Mouse (Mus musculus) embryo, embryonic 10 days (tissue): Measurements from ENCODE around the gene Ucp3.

Experiments used
- DNase-seq: peaks from one replicate; pipeline ENCODE4 v3.0.0-alpha.2; 2015; ENCODE audit warnings: low spot score

The Ucp3 gene

GRCm38 (mm10) chr7:100472777-100473176, at the start of gene Ucp3:
Ucp3 (plus strand) TSS chr7:100472990.
- no peak for DNase-seq

DNA sequence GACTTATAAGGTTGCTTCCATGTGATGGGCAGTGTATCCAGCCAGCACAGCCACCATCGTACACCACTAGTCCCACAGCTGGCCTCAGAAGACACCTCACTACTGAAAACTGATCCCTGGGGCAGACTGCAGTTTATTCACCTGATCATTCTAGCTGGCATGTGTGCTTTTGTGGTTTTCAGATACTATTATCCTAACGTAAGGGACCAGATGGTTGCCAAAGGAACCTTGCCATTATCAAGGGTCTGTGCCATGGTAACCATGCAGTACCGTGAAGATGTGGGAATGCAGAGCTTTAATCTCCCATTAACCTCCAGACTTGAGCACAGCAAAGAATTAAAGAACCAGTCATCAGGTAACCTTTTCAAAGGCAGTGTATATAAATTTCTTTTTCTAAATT, 47.0 kb upstream of the Ucp3 start:
- DNase-seq, result no peak

DNA sequence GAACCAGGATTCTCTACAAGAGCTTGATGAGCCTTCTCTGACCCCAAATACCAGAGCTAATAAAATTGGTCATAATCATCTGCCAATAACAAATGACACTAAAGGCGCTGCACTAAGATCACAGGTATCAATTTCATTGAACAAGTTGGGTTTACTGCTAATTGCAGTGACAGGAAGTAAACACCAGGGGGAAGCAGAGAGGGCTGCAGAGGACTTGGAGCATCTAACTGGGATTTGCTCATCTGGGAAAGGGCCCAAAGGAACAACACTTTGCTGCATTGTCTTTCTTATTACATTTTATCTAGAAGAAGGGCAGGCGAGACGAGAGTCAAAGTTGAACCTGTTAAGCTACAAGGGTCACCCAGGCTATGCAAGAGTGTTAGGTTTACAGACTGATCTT, 43.7 kb upstream of the Ucp3 start:
- peak; percentile 58 for DNase-seq

DNA sequence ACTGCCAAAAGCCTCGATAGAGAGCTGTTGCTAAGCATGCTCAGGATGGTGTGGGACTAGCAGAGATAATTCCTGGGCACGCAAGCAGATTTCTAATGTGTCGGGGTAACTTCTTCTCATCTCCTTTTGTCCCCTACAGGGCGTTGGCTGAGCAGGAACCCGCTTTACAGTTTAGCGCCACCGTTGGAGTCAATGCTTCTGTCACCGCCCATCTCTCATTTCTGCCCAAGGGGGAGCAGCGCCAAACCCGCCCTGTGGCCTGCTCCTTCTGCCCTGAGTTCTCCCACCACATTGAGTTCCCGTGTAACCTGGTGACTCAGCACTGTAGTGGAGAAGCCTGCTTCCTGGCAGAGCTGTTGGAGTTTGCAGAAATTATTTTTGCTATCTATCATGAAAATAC, 42.9 kb upstream of the Ucp3 start:
- no peak for DNase-seq

DNA sequence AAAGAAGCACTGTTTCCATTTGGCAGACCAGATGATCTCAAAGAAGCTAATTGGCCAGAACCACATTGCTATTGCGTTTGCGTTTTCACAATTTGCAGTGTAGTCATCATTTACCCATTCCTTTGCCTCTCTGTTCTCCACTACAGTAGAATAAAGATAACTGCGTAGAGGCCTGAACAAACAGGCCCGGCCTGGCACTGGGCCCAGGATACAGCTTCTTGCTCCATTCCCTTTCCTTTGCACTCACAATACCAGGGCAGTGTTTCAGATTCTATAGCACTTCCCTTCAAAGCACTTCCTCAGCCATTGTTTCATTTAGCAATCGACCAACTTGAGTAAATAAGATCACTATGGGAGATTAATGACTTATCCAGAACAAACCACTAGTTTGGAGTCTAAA, 41.7 kb upstream of the Ucp3 start:
- DNase-seq, result no peak

DNA sequence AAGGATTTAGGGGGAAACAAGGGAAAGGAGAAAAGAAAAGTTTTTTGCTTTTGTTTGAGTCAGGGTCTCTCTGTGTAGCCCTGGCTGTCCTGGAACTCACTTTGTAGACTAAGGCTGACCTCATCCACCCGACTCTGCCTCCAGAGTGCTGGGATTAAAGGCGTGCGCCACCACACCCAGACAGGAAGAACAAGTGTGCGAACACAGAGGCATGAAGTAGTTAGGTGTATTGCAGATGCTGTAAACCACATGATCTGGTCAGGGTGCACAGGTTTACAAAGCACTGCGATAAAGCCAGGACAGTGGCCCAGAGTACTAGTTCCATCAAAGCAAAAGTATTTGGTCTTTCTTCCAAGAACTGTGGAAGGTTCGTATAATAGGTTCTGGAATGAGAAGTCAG, 39.5 kb upstream of the Ucp3 start:
- DNase-seq, result no peak

- DNase-seq, result no peak
Measured at GRCm38 (mm10) chr7:100443728-100444127, 29.1 kb upstream of the Ucp3 start.

- DNase-seq, result no peak
Measured at GRCm38 (mm10) chr7:100446271-100446670, 26.5 kb upstream of the Ucp3 start.

DNA sequence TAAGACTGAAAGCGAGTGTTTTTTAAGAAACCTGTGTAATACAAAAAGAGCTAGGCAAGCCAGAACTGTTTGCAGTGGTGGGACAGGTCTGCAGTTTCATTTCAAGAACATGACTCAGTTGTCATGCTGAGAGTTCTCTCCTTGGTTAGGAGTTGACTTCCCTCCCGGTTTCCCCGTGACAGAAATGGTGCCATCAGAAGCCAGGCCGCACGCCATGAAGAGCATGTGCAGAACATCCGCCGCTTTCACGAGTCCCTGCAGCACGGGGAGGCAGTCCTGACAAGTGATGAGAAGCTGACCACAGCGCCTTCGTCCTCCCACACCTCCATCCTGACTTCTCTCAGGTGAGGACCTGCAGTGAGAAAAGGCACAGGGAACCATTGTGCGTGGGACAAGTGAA, 24.3 kb upstream of the Ucp3 start:
- DNase-seq, result no peak

DNA sequence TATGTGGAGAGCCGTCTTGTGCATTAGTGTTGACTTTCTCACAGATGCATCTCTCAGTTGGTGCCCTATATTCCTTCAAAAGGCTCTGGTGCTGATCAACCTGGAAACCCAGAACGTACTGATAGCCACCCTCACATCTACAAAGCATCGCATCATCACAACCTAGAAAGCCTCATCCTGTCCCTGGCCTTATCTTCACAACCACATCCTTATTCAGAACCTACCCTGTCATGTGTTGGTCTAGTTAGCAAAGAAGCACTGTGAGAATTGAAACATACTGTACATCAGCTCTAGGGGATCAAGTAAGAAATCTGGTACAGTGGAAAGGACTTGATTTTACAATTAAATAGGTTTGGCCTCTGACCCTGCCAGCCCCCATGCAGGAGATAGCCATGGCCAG, 23.8 kb upstream of the Ucp3 start:
- no peak for DNase-seq

DNA sequence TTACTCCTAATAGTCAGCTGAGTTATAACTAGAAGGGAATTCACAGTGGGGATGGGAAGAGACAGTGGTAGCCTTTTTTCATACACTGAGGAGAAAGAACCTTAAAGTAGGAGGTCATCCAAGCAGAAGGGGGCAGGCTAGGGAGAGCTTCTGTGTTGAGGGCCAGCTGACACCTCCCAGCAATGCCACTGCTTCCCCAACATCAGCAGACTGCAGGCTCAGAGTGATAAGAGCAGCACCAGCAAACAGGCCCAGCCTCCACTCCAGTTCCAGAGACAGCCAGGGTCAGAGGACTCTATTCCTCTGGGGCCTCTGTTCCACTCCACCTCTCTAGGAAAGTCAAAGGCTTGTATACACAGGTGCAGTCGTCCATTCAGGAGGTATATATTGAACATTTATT, 14.6 kb upstream of the Ucp3 start:
- DNase-seq, result no peak

GRCm38 (mm10) chr7:100459862-100460261, 12.9 kb upstream of the Ucp3 start:
- no peak for DNase-seq

DNA sequence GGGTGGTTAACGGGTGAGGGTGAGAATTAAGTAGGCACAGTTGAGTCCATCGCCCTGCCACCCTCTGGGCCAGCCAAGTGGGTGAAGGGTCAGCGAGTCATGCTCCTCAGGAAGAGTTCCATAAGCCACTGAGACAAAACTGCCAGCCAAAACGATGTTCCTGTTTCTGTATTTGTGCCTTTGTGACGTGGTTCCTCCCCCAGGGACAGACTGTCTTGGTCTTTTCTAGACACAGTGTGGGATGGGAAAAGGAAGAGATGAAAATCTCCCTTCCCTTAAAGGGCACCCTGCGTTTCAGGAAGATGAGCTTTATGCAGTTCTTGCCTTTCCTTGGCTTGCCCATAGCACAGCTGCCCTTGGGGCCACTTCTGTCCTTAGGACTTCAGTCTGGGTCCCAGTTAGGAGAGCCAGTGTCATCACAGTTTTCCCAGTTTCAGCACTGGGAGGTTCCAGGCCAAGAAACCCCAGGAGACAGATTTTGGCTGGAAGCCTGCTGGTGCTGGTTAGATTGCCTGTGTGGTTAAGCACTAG, 11.1 kb upstream of the Ucp3 start:
- no peak for DNase-seq

- DNase-seq, result peak; percentile 14
Measured at GRCm38 (mm10) chr7:100463194-100463593, 9.6 kb upstream of the Ucp3 start.

DNA sequence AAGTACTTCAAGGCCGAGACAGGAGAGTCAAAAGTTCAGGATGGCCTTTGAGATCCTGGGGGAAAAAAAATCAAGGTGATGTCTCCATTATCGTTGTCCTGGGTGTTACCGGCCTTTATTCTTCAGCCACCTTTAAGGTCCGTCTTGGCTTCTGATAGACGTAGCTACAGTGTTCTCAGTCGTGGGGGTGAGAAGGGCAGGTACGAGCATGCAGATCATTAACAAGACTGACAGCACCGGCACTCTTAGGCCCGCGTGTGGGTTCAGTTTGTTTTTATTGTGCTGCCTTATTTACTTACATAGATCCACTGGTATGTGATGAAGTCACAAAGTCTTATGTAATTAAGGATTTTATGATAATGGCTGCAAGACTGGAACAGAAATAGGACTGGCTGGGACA, 9.0 kb upstream of the Ucp3 start:
- no peak for DNase-seq

- no peak for DNase-seq
Measured at GRCm38 (mm10) chr7:100464248-100464647, 8.5 kb upstream of the Ucp3 start.

GRCm38 (mm10) chr7:100465248-100465647, 7.5 kb upstream of the Ucp3 start:
- DNase-seq, result no peak

GRCm38 (mm10) chr7:100465656-100466309, 7.0 kb upstream of the Ucp3 start:
- no peak for DNase-seq

GRCm38 (mm10) chr7:100466781-100467510, 5.8 kb upstream of the Ucp3 start:
- peak; percentile 16 for DNase-seq

DNA sequence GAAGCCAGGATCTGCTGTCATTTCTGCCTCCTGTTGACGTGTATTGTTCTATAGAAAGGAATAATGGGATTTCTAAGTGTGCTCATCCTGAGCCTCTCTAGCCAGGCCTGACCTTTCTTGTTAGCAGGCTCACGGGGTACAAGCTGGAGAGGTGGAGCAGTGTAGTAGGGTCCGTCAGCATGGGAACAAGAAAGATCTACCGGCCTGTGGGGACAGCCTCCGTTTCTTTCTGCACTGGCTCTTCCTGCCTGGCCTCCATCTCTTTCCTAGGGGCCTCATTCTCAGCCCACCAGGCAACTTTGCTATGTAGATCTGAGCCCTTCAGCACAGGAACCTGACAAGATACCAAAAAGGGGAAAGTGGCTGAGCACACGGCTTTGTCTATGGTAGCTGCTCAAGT, 4.0 kb upstream of the Ucp3 start:
- DNase-seq, result no peak

GRCm38 (mm10) chr7:100469502-100469901, 3.3 kb upstream of the Ucp3 start:
- DNase-seq, result no peak

DNA sequence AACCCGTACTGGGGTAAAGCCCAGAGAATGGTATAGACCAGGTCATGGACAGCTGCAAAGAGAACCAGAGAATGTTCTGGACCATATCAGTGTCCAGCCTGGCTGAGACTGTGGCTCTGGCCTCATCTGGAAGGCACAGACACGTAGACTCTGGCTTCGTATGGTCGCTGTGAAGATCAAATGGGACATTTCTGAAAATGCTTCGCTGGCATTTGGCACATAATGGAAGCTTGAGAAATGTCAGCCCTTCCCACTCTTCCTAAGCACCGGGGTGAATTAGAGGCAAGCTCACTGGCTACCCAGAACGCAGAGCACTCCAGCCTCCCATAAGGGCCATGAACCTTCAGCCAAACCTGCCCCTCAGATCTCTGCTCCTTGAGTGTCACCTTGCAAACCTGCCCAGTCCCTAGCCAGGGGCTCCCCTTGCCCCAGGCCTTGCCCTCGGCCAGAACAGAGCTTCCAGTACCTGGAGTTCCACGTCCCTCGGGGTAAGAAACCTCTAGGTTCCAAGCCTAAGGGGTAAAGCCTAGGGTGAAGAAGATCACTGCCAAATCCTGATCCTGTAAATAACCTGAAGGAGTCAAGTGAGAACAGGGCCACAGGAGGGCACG, 1.9 kb upstream of the Ucp3 start:
- DNase-seq, result no peak

- DNase-seq, result no peak
Measured at GRCm38 (mm10) chr7:100471407-100471797, 1.4 kb upstream of the Ucp3 start.
